Mouse (Mus musculus): ENCODE data around the gene Fstl4. TPM values are rescaled to one million over a fixed set of nuclear protein-coding genes. Genes with fewer than 3 reads are reported as not detected.

Fstl4 gene
- polyA plus RNA-seq, 1 experiment from 2014 or later = 5.7 TPM

- 86% methylated on average over 7 of the region's 7 CpGs for WGBS
- ATAC-seq = no peak
- no peaks in the 10 kb centered on the region for H3K4me1 ChIP-seq (replicated peaks; ENCODE audit: control insufficient read depth, insufficient read depth, low read length)
Observed at GRCm38 (mm10) chr11:52747206-52747605, 17.2 kb upstream of the Fstl4 start.

GRCm38 (mm10) chr11:52747766-52748456 lies 16.5 kb upstream of the Fstl4 start:
- Histone ChIP-seq H3K4me1 (replicated peaks; ENCODE audit: control insufficient read depth, insufficient read depth, low read length) (no peaks in the 10 kb centered on the region), H3K36me3 (ENCODE audit: control insufficient read depth, insufficient read depth) (no peaks in the 10 kb centered on the region), H3K9me3 (ENCODE audit: control insufficient read depth) (no peaks in the 10 kb centered on the region), H3K9ac (ENCODE audit: low read depth, low read length) (no peak overlapping the region), H3K27ac (ENCODE audit: low read depth, low read length) (no peak overlapping the region), H3K4me2 (replicated peaks; ENCODE audit: low read depth) (no peak overlapping the region), H3K4me3 (ENCODE audit: low read depth, low read length) (no peak overlapping the region), H3K27me3 (replicated peaks; ENCODE audit: control insufficient read depth, insufficient read depth, low read length) (no peaks in the 10 kb centered on the region)
- ATAC-seq = no peak
- no peak for TF ChIP-seq CTCF (IDR thresholded peaks at IDR 0.05; ENCODE audit: low read depth)
- WGBS = 41% methylated on average over 6 of the region's 6 CpGs

More at GRCm38 (mm10) chr11:52747206-52747605, 17.2 kb upstream of the Fstl4 start:
- H3K4me2 ChIP-seq (replicated peaks; ENCODE audit: low read depth) = no peak overlapping the region
- no peaks in the 10 kb centered on the region for H3K27me3 ChIP-seq (replicated peaks; ENCODE audit: control insufficient read depth, insufficient read depth, low read length)
- H3K9ac ChIP-seq (ENCODE audit: low read depth, low read length) = no peak overlapping the region
- H3K9me3 ChIP-seq (ENCODE audit: control insufficient read depth) = no peaks in the 10 kb centered on the region
- no peaks in the 10 kb centered on the region for H3K36me3 ChIP-seq (ENCODE audit: control insufficient read depth, insufficient read depth)
- no peak overlapping the region for H3K4me3 ChIP-seq (ENCODE audit: low read depth, low read length)
- H3K27ac ChIP-seq (ENCODE audit: low read depth, low read length) = no peak overlapping the region
- no peak for TF ChIP-seq CTCF (IDR thresholded peaks at IDR 0.05; ENCODE audit: low read depth)

DNA sequence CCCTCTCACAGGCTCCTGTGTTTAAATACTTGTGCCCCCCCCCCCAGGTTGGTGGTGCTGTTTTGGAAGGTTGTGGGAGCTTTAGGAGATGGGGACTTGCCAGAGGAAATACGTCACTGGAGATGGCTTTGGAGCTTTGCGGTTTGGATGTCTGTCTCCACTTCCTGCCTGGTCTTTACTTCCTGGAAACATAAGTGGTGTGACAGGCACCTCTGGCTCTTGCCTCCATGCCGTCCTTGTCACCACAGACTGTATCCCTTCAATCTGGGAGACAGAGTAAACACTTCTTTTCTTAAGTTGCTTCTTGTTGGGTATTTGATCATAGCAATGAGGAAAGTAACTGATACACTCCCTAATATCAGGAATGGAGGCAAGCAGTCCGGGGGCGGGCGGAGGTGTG lies 14.4 kb upstream of the Fstl4 start:
- 75% methylated on average over 6 of the region's 6 CpGs for WGBS
- H3K27ac ChIP-seq (ENCODE audit: low read depth, low read length) = no peak overlapping the region

DNA sequence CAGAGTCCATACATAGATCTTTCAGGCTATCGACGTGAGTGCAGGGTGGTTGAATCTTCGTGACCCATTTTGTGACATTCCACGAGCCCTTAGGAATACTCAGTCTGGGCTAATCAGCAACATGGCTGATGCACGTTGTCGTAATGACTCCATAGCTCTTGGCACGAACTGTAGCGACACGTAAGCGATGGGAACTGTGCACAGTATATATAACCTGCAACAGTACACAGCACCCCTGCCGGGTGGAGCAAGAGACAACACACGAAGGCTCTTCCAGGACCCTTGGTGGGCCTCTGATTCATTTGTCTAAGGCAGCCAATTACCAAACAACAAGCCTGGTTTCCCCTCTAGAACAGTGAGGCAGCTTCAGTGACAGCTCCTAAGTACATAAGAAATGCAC lies 11.9 kb upstream of the Fstl4 start:
- no peak overlapping the region for H3K9ac ChIP-seq (ENCODE audit: low read depth, low read length)
- no peaks in the 10 kb centered on the region for H3K9me3 ChIP-seq (ENCODE audit: control insufficient read depth)
- no peaks in the 10 kb centered on the region for H3K27me3 ChIP-seq (replicated peaks; ENCODE audit: control insufficient read depth, insufficient read depth, low read length)
- WGBS = 80% methylated on average over 12 of the region's 12 CpGs
- ATAC-seq = no peak
- H3K4me1 ChIP-seq (replicated peaks; ENCODE audit: control insufficient read depth, insufficient read depth, low read length) = no peaks in the 10 kb centered on the region
- no peaks in the 10 kb centered on the region for H3K36me3 ChIP-seq (ENCODE audit: control insufficient read depth, insufficient read depth)
- TF ChIP-seq CTCF (IDR thresholded peaks at IDR 0.05; ENCODE audit: low read depth) = no peak
- H3K4me2 ChIP-seq (replicated peaks; ENCODE audit: low read depth) = no peak overlapping the region
- H3K4me3 ChIP-seq (ENCODE audit: low read depth, low read length) = no peak overlapping the region
- no peak overlapping the region for H3K27ac ChIP-seq (ENCODE audit: low read depth, low read length)

More for the DNA sequence above, 14.4 kb upstream of the Fstl4 start:
- TF ChIP-seq CTCF (IDR thresholded peaks at IDR 0.05; ENCODE audit: low read depth) = no peak
- H3K36me3 ChIP-seq (ENCODE audit: control insufficient read depth, insufficient read depth) = no peaks in the 10 kb centered on the region
- no peaks in the 10 kb centered on the region for H3K4me1 ChIP-seq (replicated peaks; ENCODE audit: control insufficient read depth, insufficient read depth, low read length)
- no peak overlapping the region for H3K4me2 ChIP-seq (replicated peaks; ENCODE audit: low read depth)
- no peak for ATAC-seq
- H3K4me3 ChIP-seq (ENCODE audit: low read depth, low read length) = no peak overlapping the region
- no peaks in the 10 kb centered on the region for H3K27me3 ChIP-seq (replicated peaks; ENCODE audit: control insufficient read depth, insufficient read depth, low read length)
- H3K9me3 ChIP-seq (ENCODE audit: control insufficient read depth) = no peaks in the 10 kb centered on the region
- no peak overlapping the region for H3K9ac ChIP-seq (ENCODE audit: low read depth, low read length)

GRCm38 (mm10) chr11:52753261-52753660 lies 11.2 kb upstream of the Fstl4 start:
- TF ChIP-seq CTCF (IDR thresholded peaks at IDR 0.05; ENCODE audit: low read depth) = no peak
- ATAC-seq = no peak
- no peak overlapping the region for H3K9ac ChIP-seq (ENCODE audit: low read depth, low read length)
- H3K9me3 ChIP-seq (ENCODE audit: control insufficient read depth) = no peaks in the 10 kb centered on the region
- WGBS = 49% methylated on average over 4 of the region's 4 CpGs
- H3K36me3 ChIP-seq (ENCODE audit: control insufficient read depth, insufficient read depth) = no peaks in the 10 kb centered on the region
- no peaks in the 10 kb centered on the region for H3K4me1 ChIP-seq (replicated peaks; ENCODE audit: control insufficient read depth, insufficient read depth, low read length)
- no peak overlapping the region for H3K4me3 ChIP-seq (ENCODE audit: low read depth, low read length)
- no peaks in the 10 kb centered on the region for H3K27me3 ChIP-seq (replicated peaks; ENCODE audit: control insufficient read depth, insufficient read depth, low read length)
- H3K27ac ChIP-seq (ENCODE audit: low read depth, low read length) = no peak overlapping the region
- no peak overlapping the region for H3K4me2 ChIP-seq (replicated peaks; ENCODE audit: low read depth)

DNA sequence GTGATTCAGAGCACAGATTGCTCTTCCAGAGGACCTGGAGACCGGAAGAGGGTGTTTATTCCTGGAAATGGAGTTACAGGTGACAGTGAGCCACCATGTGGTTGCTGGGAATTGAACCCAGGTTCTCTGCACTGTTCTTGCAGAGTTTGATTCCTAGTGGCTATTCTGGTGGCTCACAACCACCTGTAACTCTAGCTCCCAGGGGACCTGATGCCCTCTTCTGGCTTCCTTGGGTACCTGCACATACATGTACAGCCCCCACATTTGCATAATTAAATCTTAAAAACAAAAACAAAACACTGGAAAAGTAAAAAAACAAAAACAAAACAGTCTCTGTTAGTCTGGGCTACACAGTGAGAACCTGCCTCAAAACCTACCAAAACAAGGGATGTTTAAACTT lies 2.6 kb upstream of the Fstl4 start:
- Histone ChIP-seq H3K9me3 (ENCODE audit: control insufficient read depth) (no peaks in the 10 kb centered on the region), H3K36me3 (ENCODE audit: control insufficient read depth, insufficient read depth) (no peaks in the 10 kb centered on the region), H3K4me3 (ENCODE audit: low read depth, low read length) (no peak overlapping the region), H3K9ac (ENCODE audit: low read depth, low read length) (no peak overlapping the region), H3K27ac (ENCODE audit: low read depth, low read length) (no peak overlapping the region), H3K4me1 (replicated peaks; ENCODE audit: control insufficient read depth, insufficient read depth, low read length) (no peaks in the 10 kb centered on the region; the same call in 1 of the 2 replicates), H3K4me2 (replicated peaks; ENCODE audit: low read depth) (no peak overlapping the region), H3K27me3 (replicated peaks; ENCODE audit: control insufficient read depth, insufficient read depth, low read length) (peaks cover 38% of the 10 kb centered on the region)
- 50% methylated on average over 1 of the region's 1 CpGs for WGBS
- peak; percentile 57 for TF ChIP-seq CTCF (IDR thresholded peaks at IDR 0.05; ENCODE audit: low read depth)
- ATAC-seq = no peak
